Comparison of ENCODE assay signal across 8 mouse cellular contexts in genomic region chr2:130838131-130838530, GRCm38 (mm10).
DNase-seq lines count a peak whose midpoint lies in the region; ATAC-seq and TF ChIP-seq lines count a peak whose summit lies in the region.

No protein-coding gene starts in this region.

- H3K9ac ChIP-seq in heart, embryonic 11.5 days (ENCODE audit: low read depth, low read length) = no peak overlapping the region
- H3K9ac ChIP-seq in forebrain, embryonic 16.5 days (replicated peaks; ENCODE audit: low read depth, low read length) = peak overlapping the region; percentile 94
- H3K9ac ChIP-seq in liver, embryonic 15.5 days = no peak overlapping the region

- no peak for DNase-seq in heart, adult 8-10 months (ENCODE audit: low spot score)
- DNase-seq in thymus, adult 2 months = no peak

- no peak for TF ChIP-seq POLR2A in thymus, adult 2 months (IDR thresholded peaks at IDR 0.05; ENCODE audit: control insufficient read depth, extremely low read depth, insufficient read depth, low read length, poor library complexity)

- TF ChIP-seq CTCF in thymus, adult 2 months (IDR thresholded peaks at IDR 0.05; ENCODE audit: borderline replicate concordance, control insufficient read depth, extremely low read depth, insufficient read depth, low read length, poor library complexity) = no peak

- H3K27me3 ChIP-seq in heart, embryonic 11.5 days (ENCODE audit: control insufficient read depth, insufficient read depth, low read length) = no peaks in the 10 kb centered on the region
- H3K27me3 ChIP-seq in forebrain, embryonic 16.5 days (replicated peaks; ENCODE audit: control insufficient read depth, insufficient read depth, low read length) = no peaks in the 10 kb centered on the region
- peaks cover 19% of the 10 kb centered on the region for H3K27me3 ChIP-seq in liver, embryonic 15.5 days
- no peaks in the 10 kb centered on the region for H3K27me3 ChIP-seq in thymus, adult 2 months (ENCODE audit: control insufficient read depth, insufficient read depth, low read length)

- H3K4me3 ChIP-seq in heart, embryonic 11.5 days (ENCODE audit: low read depth, low read length) = peak overlapping the region; percentile 97
- H3K4me3 ChIP-seq in brown adipose tissue, adult 24 weeks (ENCODE audit: insufficient read depth, low read depth, low read length) = peak overlapping the region; percentile 100; the same call in 1 of the 2 replicates
- peak overlapping the region; percentile 58 for H3K4me3 ChIP-seq in forebrain, embryonic 16.5 days (replicated peaks; ENCODE audit: low read length)
- no peak overlapping the region for H3K4me3 ChIP-seq in liver, embryonic 15.5 days (replicated peaks)
- no peak overlapping the region for H3K4me3 ChIP-seq in thymus, adult 2 months (ENCODE audit: control insufficient read depth, insufficient read depth, low read length)

- ATAC-seq in heart, embryonic 11.5 days (replicated peaks; ENCODE audit: insufficient number of reproducible peaks, low FRiP score, low TSS enrichment) = no peak
- ATAC-seq in forebrain, embryonic 16.5 days = no peak
- no peak for ATAC-seq in liver, embryonic 15.5 days (ENCODE audit: insufficient read depth)
- ATAC-seq in granulocyte monocyte progenitor cell, adult 5-6 weeks (replicated peaks; ENCODE audit: poor library complexity, severe bottlenecking) = no peak
- ATAC-seq in erythroid progenitor cell, adult 5-6 weeks (replicated peaks; ENCODE audit: low FRiP score, poor library complexity, severe bottlenecking) = no peak

- H3K27ac ChIP-seq in heart, embryonic 11.5 days (ENCODE audit: low read depth, low read length) = peak overlapping the region; percentile 29; the same call in 1 of the 2 replicates
- peak overlapping the region; percentile 96 for H3K27ac ChIP-seq in brown adipose tissue, adult 24 weeks (replicated peaks; ENCODE audit: low read depth, low read length)
- H3K27ac ChIP-seq in forebrain, embryonic 16.5 days (ENCODE audit: low read length) = 0 out of 2 replicates have a peak overlapping the region, but pooled peaks have one; percentile 15
- H3K27ac ChIP-seq in liver, embryonic 15.5 days (replicated peaks) = no peak overlapping the region
- no peak overlapping the region for H3K27ac ChIP-seq in thymus, adult 2 months (ENCODE audit: control insufficient read depth, insufficient read depth, low read length)

- H3K9me3 ChIP-seq in heart, embryonic 11.5 days (replicated peaks; ENCODE audit: control insufficient read depth, low read length) = no peaks in the 10 kb centered on the region
- H3K9me3 ChIP-seq in forebrain, embryonic 16.5 days (ENCODE audit: control insufficient read depth, low read length) = no peaks in the 10 kb centered on the region
- H3K9me3 ChIP-seq in liver, embryonic 15.5 days (replicated peaks) = no peaks in the 10 kb centered on the region

- H3K4me2 ChIP-seq in heart, embryonic 11.5 days = peak overlapping the region; percentile 82
- H3K4me2 ChIP-seq in forebrain, embryonic 16.5 days (ENCODE audit: low read length) = peak overlapping the region; percentile 65
- peak overlapping the region; percentile 87; the same call in 1 of the 2 replicates for H3K4me2 ChIP-seq in liver, embryonic 15.5 days

- H3K36me3 ChIP-seq in heart, embryonic 11.5 days (ENCODE audit: control insufficient read depth, insufficient read depth, low read length) = peaks cover 3% of the 10 kb centered on the region; the same call in 1 of the 2 replicates
- H3K36me3 ChIP-seq in forebrain, embryonic 16.5 days (ENCODE audit: control insufficient read depth, insufficient read depth) = no peaks in the 10 kb centered on the region
- H3K36me3 ChIP-seq in liver, embryonic 15.5 days (replicated peaks) = peaks cover 13% of the 10 kb centered on the region; the same call in 1 of the 2 replicates
- H3K36me3 ChIP-seq in thymus, adult 2 months (ENCODE audit: control insufficient read depth, insufficient read depth, low read length) = no peaks in the 10 kb centered on the region

- H3K4me1 ChIP-seq in heart, embryonic 11.5 days (ENCODE audit: control insufficient read depth, insufficient read depth, low read length) = peaks cover 19% of the 10 kb centered on the region
- H3K4me1 ChIP-seq in brown adipose tissue, adult 24 weeks (ENCODE audit: control insufficient read depth, insufficient read depth, insufficient read length, low read length) = peaks cover 13% of the 10 kb centered on the region; the same call in 1 of the 2 replicates
- H3K4me1 ChIP-seq in forebrain, embryonic 16.5 days (replicated peaks; ENCODE audit: control insufficient read depth, insufficient read depth, low read length) = peaks cover 33% of the 10 kb centered on the region
- peaks cover 30% of the 10 kb centered on the region for H3K4me1 ChIP-seq in liver, embryonic 15.5 days (replicated peaks)
- peaks cover 9% of the 10 kb centered on the region for H3K4me1 ChIP-seq in thymus, adult 2 months (replicated peaks; ENCODE audit: control insufficient read depth, insufficient read depth, low read length)

- WGBS in heart, embryonic 11.5 days (ENCODE audit: insufficient replicate concordance) = 59% methylated on average over 1 of the region's 1 CpGs
- WGBS in forebrain, embryonic 16.5 days = 81% methylated on average over 1 of the region's 1 CpGs
- WGBS in liver, embryonic 15.5 days (ENCODE audit: insufficient replicate concordance) = 77% methylated on average over 1 of the region's 1 CpGs
- WGBS in thymus, adult 2 months = 100% methylated on average over 1 of the region's 1 CpGs

Comparison
In these comparisons a context has a peak if more than half of its experiments do, and no peak if none do; other contexts are left out.
1. H3K27ac ChIP-seq: peak in heart, embryonic 11.5 days (single experiment), brown adipose tissue, adult 24 weeks (single experiment) and forebrain, embryonic 16.5 days (single experiment); none in liver, embryonic 15.5 days (single experiment) and thymus, adult 2 months (single experiment).
2. H3K4me3 ChIP-seq: peak in heart, embryonic 11.5 days (single experiment), brown adipose tissue, adult 24 weeks (single experiment) and forebrain, embryonic 16.5 days (single experiment); none in liver, embryonic 15.5 days (single experiment) and thymus, adult 2 months (single experiment).
3. Peak in every context shown above with its lines, with median percentiles within 50 percentile points of each other: H3K4me2 ChIP-seq.